Mouse (Mus musculus) urinary bladder, adult 18-20 months (tissue): ENCODE results near the gene Mmp8.

Experiments used
- DNase-seq, 2 experiments: peaks; one replicate each; pipeline ENCODE4 v3.0.0; 2022; ENCODE audit warnings: low spot score in 2 of 2, mixed read lengths in 2 of 2

The Mmp8 gene

GRCm38 (mm10) chr9:7593272-7593812, 35.1 kb downstream of the Mmp8 start:
- no peak for DNase-seq

- peak; percentile 31 to 78 for DNase-seq
Measured at GRCm38 (mm10) chr9:7594816-7595540, 36.7 kb downstream of the Mmp8 start.

- peak; percentile 24 to 57 for DNase-seq
Measured at GRCm38 (mm10) chr9:7602982-7603742, 44.9 kb downstream of the Mmp8 start.

- DNase-seq: no peak
Measured at GRCm38 (mm10) chr9:7604005-7604404, 45.7 kb downstream of the Mmp8 start.

GRCm38 (mm10) chr9:7605638-7606037, 47.4 kb downstream of the Mmp8 start:
- DNase-seq: no peak
